Mouse (Mus musculus) kidney, adult 18-20 months (tissue): ENCODE measurements around the gene Zfp280d.
"Not testable (repeated sequence)": the region's sequence is repeated elsewhere in the genome, so short reads cannot be mapped to it uniquely, and the experiment has no call there.

Experiments
- DNase-seq: peaks from one replicate; pipeline ENCODE4 v3.0.0; 2021

Zfp280d gene

GRCm38 (mm10) chr9:72374996-72375395 lies 100.3 kb downstream of the Zfp280d start:
- no peak for DNase-seq

- no peak for DNase-seq
Observed at GRCm38 (mm10) chr9:72375639-72376038, 101.0 kb downstream of the Zfp280d start.

DNA sequence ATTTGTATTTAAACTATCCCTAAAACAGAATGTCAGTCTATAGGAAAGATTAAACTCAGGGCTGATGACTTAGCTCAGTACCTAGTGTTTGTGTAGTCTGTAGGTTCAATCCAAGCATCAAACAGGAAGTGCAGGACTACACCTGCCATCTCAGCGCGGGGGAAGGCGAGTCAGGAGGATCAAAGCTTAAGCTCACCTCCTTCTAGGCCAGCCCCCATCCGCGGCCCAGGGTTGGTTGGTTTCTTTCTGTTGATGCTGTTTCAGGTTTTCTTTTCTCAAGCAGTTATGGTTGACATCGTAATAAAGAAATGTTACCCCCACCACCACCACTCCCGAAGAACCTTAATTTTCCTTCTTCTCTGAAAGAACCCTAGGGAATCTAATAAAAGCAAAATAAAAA lies 111.1 kb downstream of the Zfp280d start:
- DNase-seq = no peak

GRCm38 (mm10) chr9:72388934-72389333 lies 114.3 kb downstream of the Zfp280d start:
- DNase-seq = no peak

DNA sequence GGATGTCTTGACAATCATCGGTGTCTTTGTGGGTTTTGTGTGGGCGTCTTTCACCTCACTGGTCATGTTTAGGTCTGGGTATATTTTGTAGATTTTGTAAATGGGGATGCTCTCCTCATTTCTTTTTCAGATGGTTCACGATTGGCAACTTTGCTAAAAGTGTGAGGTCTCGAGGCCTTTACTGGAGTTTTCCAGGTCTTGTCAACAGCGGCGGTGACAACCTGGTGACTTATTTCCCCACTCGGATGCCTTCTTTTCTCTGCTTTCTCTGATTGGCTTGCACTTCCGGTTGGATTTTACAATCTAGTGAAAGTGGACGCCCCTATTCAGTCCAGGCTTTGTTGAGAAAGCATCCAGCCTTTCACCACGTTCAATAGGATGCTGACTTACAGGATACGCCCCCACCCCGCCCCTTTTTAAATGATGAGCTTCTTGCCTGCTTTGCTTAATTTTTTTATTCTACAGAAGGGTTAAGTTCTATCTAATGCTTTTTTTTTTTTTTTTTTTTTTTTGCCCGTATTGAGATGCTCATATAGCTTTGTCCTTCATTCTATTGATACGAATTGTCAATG lies 114.9 kb downstream of the Zfp280d start:
- DNase-seq = no peak

DNA sequence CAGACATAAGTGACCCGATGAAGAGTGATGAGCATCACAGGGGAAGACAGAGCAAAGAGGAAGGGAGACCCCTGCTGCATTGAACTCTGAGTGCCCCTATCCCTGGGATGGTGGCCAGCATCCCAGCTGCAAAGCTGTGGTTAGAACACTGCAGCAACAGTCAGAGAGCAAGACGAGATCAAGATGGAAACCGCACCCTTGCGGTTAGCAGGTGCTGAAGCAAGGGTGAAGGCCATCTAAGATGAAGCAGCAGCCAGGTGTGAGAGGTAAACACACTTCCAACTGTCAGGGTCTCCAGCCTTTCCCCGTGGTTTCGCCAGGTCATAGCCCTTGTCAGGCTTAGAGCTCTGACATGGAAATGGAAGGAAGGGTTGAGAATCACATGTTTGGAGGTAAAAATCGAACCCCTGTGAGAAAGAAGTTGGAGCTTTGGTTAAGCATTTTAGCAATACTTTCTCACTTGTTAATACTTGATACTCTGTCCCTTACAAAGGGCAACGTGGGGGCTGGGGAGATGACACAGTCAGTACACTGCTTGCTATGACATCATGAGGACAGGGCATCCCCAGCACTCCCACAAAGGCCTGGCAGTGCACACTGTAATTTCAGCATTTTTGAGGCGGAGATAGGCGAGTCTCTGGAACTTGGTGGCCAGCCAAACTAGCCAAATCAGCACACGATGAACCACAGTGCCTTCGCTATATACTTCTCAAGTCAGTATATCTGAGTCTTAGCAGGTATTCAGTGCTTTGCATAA lies 115.8 kb downstream of the Zfp280d start:
- no peak for DNase-seq

GRCm38 (mm10) chr9:72392686-72393085 lies 118.0 kb downstream of the Zfp280d start:
- no peak for DNase-seq

DNA sequence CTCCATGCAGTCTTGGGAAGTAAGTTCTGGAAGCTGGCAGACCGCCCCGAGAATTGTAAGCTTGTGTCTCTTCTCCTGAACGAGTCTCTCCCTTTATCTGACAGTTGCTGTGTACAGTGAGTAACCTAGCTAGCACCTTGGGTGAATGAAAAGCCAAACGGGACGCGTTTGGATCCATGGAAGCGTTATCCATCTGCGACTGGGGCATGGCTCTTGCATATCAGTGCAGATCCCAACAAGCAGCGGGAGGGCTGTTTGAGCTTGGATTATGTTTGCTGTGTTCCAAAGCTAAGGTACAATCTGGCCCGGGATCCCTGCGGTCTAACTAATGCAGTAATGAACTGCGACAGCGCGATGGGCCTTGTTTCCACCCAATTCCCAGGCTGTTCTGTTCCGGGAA lies 118.6 kb downstream of the Zfp280d start:
- no peak for DNase-seq

GRCm38 (mm10) chr9:72393869-72394341 lies 119.2 kb downstream of the Zfp280d start:
- no peak for DNase-seq

- no peak for DNase-seq
Observed at GRCm38 (mm10) chr9:72400121-72400520, 125.5 kb downstream of the Zfp280d start.

DNA sequence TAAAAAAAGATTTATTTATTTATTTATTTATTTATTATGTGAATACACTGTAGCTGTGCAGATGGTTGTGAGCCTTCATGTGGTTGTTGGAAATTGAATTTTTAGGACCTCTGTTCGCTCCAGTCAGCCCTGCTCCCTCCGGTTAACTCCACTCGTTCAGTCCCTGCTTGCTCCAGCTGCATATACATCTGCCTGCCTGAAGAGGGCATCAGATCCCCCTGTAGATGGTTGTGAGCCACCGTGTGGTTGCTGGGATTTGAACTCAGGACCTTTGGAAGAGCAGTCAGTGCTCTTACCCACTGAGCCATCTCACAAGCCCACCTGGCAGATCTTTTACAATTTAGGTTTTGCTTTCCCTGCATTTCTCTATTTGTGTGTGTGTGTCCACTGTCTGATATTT lies 127.1 kb downstream of the Zfp280d start:
- not testable (repeated sequence) for DNase-seq

- no peak for DNase-seq
Observed at GRCm38 (mm10) chr9:72403421-72403820, 128.8 kb downstream of the Zfp280d start.

GRCm38 (mm10) chr9:72404446-72404845 lies 129.8 kb downstream of the Zfp280d start:
- no peak for DNase-seq

GRCm38 (mm10) chr9:72404934-72405333 lies 130.3 kb downstream of the Zfp280d start:
- no peak for DNase-seq

- DNase-seq = no peak
Observed at GRCm38 (mm10) chr9:72405882-72406638, 131.4 kb downstream of the Zfp280d start.

DNA sequence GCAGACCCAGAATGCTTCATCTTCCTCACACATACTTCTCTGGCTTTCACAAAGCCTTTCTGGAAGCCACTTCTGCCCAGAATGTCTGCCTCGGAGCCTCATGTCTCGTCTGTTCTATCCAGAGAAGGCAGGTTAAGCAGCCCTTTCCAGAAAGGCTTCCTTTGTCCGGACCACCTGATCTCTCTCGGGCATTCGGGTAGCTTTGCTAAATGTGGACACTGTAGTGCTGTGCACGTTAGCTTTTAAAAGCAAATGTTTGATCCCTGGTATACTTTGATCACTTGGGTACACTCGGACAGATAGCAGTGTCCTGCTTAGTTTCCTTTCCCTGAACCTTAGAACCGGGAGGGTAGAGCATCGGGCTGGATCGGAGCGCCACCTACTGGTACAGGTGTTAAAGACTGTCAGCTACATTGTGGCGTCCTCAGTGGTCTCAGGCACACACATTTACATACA lies 133.5 kb downstream of the Zfp280d start:
- peak; percentile 80 for DNase-seq

GRCm38 (mm10) chr9:72409381-72410225 lies 134.9 kb downstream of the Zfp280d start:
- no peak for DNase-seq

DNA sequence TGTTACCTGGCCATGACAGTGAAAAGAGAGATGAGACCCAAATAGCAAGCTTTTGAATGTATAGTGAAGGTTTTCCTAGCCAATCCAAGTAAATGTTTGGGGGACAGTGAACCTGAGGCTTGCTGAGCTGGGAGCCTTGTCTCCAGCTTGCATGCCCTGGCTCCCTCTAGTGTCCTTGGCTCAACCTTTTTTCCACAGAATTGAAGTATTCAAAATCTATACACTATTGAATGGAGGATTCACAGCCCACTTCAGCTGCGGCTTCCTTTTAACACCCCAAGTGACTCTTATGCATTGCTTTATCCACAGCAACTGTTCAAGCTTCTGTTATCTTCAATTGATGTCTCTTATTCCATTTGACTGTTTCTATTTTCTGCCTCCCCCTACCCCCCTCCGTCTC lies 137.1 kb downstream of the Zfp280d start:
- DNase-seq = no peak
